Mouse (Mus musculus) embryonic fibroblast, embryonic 13.5 days (primary cell): ENCODE data around the gene Pold2.

ENCODE experiments used
- CTCF ChIP-seq: IDR thresholded peaks from 2 replicates; pipeline ENCODE4 v1.5.1; 2011; ENCODE audit warnings: mild to moderate bottlenecking, control low read depth, low read length, moderate library complexity, borderline replicate concordance; ENCODE audit not compliant: insufficient read depth
- POLR2A ChIP-seq: IDR thresholded peaks from 2 replicates; pipeline ENCODE4 v1.6.1; 2011; ENCODE audit warnings: low read depth, mild to moderate bottlenecking, control low read depth, low read length, moderate library complexity

DNA sequence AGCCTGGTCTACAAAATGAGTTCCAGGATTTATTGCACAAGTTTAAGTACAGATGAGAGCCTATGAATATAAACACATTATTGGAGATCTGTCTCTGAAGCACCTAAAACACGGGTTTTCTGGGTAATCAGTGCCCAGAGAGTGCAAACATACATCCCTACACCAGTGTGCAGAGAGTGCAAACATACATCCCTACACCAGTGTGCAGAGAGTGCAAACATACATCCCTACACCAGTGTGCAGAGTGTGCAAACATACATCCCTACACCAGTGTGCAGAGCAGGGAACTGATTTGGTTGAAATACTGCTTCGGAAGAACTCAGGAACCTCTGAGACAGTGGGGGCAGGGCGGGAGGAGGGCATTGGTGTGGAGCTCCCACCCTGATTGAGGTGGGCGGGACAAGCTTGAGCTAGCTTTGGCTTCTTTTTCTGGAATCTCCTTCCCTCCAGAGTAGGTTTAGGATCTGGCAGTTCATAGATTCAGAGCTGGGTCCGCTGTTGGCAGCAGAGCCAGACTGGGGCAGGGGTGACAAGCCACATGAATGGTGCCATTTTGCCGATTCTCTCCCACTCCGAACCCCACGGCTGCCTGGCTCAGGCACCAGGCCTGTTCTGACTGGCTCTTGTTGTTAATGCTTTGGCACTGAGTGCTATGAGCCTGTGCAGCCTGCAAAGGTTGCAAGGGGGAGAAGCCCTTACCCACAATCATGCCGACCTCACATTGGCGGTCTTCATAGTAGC is 27.9 kb upstream of the Pold2 start:
- TF ChIP-seq CTCF = no peak
- no peak for TF ChIP-seq POLR2A
